Mouse (Mus musculus) adrenal gland, adult (tissue): ENCODE measurements around the gene Wrap53.
A peak's percentile ranks its signal among the peaks of the same experiment; 100 is the strongest.
"Not testable (repeated sequence)": the region's sequence is repeated elsewhere in the genome, so short reads cannot be mapped to it uniquely, and the experiment has no call there.

Experiments used
- DNase-seq, 2 experiments: peaks; one replicate each; pipeline ENCODE4 v3.0.0; 2022 to 2023; ENCODE audit warnings: low spot score in 1 of 2; ENCODE audit not compliant: inconsistent age in 2 of 2

Wrap53 gene

DNA sequence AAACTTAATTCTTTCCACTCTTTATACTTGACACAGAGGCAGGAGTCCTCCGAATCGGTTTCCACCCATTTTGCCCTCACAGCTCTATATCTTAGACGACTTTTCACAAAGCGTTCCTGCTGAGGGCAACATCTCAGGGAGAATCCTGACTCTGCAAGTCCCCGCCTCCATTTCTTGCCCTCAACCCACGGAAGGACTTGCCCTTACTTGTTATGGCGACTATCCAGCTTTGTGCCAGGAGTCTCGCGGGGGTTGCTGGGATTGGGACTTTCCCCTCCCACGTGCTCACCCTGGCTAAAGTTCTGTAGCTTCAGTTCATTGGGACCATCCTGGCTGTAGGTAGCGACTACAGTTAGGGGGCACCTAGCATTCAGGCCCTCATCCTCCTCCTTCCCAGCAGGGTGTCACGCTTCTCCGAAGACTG, at the start of gene Wrap53, which contains the start of gene Trp53:
Gene Wrap53, minus strand, starts transcription at position 165 of the 424 bp plus-strand sequence.
Gene Trp53, plus strand, starts transcription at position 269 of the 424 bp plus-strand sequence.
- DNase-seq: peak; percentile 92 to 97

GRCm38 (mm10) chr11:69629802-69630201, 49.7 kb upstream of the Wrap53 start:
- DNase-seq: peak in 1 of 2 experiments; percentile 64

- peak; percentile 75 to 92 for DNase-seq
Observed at GRCm38 (mm10) chr11:69628286-69628685, 48.2 kb upstream of the Wrap53 start.

DNA sequence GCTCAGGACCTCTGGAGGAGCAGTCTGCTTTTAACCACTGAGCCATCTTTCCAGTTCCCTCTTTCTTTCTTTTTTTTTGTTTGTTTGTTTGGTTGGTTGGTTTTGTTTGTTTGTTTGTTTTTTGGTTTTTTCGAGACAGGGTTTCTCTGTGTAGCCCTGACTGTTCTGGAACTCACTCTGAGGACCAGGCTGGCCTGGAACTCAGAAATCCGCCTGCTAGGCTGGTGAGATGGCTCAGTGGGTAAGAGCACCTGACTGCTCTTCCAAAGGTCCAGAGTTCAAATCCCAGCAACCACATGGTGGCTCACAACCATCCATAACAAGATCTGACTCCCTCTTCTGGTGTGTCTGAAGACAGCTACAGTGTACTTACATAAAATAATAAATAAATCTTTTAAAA, 44.3 kb upstream of the Wrap53 start:
- DNase-seq: not testable (repeated sequence)

DNA sequence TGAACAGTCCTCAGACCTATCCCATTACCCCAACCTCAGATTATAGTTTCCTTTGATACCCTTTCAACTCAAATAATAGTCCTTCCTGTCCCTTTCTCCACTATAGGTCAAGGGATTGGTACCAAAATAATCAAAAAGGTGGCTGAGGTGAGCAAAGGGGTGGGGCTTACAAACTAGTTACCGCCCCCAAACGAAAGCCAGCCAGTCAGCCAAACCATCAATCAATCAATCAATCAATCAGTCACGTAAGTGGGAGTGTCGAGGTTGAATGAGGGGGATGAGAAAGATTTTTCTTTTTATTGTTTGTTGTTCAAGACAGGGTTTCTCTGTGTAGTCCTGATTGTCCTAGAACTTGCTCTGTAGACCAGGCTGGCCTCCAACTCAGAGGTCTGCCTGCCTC, 43.0 kb upstream of the Wrap53 start:
- no peak for DNase-seq

GRCm38 (mm10) chr11:69622406-69622805, 42.4 kb upstream of the Wrap53 start:
- peak in 1 of 2 experiments; percentile 56 for DNase-seq

DNA sequence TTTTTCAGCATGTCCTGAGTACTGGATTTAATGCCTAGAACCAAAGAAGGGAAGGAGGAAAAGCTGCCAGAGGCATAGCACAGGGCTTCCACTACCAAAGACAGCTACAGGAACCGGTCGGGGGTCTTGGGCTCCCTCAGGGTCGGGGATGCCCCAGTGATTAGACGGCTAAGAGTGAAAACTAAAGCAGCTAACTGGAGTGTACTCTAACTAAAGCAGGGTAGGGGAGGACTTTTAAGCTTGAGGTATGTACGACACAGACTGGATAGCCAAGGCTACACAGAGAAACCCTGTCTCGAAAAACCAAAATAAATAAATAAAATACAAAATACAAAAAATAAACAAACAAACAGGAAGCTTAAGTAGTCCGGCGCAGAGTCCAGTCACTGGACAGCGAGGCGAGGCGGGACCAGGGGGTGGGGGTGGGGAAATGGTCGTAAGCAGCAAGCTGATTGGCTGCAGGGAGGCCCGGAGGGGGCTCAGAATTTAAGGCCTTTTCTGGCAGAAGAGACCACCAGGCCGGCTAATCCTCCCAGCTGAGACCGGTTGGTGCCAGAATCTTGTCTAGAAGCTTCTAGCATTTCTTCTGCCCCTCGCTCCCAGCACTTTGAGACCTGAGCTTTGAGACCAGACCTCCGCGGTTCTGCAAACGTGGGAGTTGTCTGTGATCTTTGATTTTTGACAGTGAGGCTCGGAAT, 41.7 kb upstream of the Wrap53 start, which contains the start of gene Sat2:
Gene Sat2, plus strand, starts transcription at position 454 of the 698 bp plus-strand sequence.
- DNase-seq: peak; percentile 64 to 89

DNA sequence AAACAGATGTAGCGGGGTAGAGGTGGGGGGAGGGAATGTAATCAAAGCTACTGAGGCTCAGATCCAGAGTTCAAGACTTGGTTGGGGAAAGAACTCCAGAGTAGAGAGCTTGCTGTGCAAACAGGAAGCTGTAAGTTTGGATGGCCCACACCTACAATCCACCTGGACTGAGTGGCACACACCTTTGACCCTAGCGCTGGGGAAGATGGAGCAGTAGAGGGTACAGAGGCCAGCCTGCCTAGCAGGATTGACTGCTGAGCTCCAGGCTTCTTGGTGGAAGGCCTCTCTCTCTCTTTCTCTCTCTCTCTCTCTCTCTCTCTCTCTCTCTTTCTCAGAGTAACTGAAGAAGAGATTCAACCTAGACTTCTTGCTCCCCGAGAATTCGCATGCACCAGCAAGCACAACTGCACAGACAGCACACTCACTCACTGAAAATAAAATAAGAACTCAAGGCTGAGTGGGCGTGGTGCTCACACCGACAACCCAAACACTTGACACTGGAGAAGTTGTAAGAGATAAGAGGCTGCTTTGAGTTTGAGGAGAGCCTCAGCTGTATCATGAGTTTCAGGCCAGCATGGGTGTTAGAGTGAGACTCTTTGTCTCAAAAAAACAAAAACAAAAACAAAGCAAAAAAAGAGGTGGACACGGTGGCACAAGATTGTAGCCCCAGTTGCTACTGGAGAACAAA, 40.5 kb upstream of the Wrap53 start:
- no peak for DNase-seq

DNA sequence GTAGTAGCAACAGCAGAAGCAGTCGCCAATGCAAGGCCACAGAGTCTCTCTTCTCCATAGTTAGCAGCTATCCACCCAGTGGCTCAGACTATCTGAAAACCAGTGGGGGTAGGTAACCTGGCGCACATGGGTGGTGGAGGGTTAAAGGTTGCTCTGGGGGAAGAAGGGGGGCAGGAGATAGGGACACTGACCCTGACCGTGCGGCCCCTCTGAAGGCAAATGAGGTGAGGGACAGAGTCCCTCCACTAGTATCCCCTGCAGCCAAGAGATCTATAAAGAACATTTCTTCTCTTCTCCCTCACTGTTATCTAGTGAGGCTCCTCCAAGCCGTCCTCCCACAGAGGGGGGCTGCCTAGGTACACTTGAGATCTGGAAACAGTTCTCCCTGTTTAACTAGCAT, 37.8 kb upstream of the Wrap53 start, which contains the start of gene Shbg:
Gene Shbg, minus strand, starts transcription at position 101 of the 400 bp plus-strand sequence.
- DNase-seq: no peak

GRCm38 (mm10) chr11:69616781-69617180, 36.7 kb upstream of the Wrap53 start:
- DNase-seq: no peak

GRCm38 (mm10) chr11:69614257-69614588, 34.2 kb upstream of the Wrap53 start:
- not testable (repeated sequence) for DNase-seq

GRCm38 (mm10) chr11:69613553-69614256, 33.6 kb upstream of the Wrap53 start:
- peak; percentile 87 to 96 for DNase-seq

DNA sequence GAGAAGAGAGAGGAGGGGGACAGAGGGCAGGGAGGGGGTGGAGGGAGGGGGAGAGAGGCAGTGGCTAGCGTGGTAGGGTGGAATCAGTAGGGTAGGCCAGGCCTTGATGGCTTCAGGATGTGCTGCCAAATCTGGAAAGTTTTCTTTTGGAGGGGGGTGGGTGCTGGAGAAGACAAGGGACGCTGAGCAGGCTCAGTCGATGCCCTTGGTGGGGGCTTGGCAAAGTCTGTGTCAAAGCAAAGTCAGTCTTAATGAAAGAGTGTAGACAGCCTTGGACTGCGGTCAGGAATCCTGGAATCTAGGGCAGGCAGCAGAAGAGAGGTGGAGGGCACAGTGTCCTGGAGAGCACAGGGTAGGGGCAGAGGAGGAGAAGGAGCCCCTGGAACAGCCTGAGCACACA, 30.8 kb upstream of the Wrap53 start:
- DNase-seq: no peak

GRCm38 (mm10) chr11:69609416-69609815, 29.4 kb upstream of the Wrap53 start:
- no peak for DNase-seq

GRCm38 (mm10) chr11:69608525-69608924, 28.5 kb upstream of the Wrap53 start:
- no peak for DNase-seq

- DNase-seq: no peak
Observed at GRCm38 (mm10) chr11:69606832-69607231, 26.8 kb upstream of the Wrap53 start.

DNA sequence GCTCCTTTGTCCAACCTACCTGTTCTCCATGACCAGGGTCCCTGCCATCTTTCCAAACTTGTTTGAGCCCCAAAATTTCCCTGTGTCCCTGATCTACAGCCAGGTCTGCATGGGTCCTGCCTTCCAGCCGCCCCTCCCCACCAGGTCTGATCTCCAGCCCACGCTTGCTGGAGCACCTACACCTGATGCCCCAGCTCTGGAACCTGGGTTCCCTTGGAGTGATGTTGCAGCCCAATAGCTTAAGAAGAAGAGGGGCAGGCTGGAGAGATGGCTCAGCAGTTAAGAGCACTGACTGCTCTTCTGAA, 26.4 kb upstream of the Wrap53 start:
- no peak for DNase-seq

DNA sequence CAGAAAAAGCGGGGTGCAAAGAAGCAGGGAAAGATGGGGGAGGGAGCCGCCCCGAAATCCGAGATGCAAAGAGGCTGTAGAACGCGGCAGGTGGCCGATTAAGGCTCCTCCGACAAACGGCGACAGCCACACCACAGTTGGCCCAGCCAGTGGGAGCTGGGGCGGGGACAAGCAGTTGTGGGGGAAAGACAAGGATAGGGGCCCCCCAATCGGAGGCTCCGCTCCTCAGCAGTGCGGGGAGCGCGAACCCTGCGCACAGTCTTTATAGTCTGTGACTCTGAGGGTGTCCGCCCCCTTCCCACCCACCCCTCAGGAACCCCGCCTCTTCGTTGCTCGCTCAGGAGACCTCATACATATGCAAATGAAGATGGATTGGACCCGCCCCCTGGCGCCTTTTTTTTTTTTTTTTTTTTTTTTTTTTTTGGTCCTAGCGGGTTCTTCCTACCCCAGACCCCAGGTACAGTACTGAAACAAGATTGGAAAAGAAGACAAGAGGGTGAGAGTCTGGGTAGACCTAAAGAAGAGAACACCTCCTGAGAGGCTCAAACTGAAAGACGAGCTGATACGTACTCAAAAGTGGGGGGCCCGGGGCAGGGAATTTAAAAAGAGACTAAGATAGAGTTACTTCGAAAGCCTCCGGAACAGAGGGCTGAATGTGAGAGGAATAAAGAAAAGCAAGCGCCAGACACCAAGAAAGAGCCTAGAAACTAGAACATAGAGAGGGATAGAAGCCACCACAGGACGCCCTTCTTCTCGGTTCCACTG, 25.9 kb upstream of the Wrap53 start, which contains the start of gene Atp1b2:
Gene Atp1b2, minus strand, starts transcription at position 217 of the 765 bp plus-strand sequence.
- DNase-seq: peak; percentile 78 to 88

DNA sequence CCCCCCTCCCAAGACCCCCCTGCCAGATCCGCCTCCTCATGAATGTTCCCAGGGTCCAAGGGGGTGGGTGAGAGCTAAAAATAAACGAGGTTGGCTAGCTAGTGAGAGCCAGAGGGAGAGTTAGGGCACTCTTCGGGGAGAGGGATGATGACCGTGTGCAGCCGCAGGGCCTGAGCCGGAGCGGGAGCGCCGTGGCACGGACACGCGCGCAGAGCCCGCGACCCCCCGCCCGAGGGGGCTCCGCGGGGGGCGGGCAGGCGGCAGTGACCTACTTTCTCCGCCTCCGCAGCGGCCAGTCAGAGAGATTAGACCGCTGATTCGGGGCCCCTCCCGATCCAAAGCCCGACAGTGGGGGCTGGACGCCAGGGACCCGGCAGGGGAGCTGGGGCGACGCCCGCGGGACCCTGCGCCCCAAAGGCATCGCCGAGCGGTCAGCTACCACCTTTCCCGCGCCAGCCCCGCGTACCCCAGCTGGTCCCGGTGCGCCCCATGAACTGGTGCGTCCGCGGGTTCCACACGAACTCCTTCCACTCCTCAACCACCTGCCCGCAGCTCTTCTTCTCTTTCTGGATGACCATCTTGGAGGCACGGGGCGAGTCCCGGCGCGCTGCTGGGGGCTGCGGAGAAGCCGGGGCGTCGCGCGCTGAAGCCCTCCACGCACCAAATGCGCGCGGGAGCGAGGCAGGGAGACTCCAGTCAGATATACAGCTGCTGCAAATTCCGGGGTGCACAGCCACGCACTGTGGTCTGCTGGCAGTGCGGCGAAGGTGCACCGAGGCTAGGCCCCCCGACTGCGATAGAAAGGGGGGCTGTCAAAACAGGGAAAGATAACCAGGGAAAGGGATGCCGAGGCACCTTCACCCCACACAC, 25.0 kb upstream of the Wrap53 start:
- DNase-seq: peak; percentile 38 to 67

- DNase-seq: peak in 1 of 2 experiments; percentile 42
Observed at GRCm38 (mm10) chr11:69604347-69604746, 24.3 kb upstream of the Wrap53 start.
